Mouse (Mus musculus): ENCODE data around the gene BC107364.

DNA sequence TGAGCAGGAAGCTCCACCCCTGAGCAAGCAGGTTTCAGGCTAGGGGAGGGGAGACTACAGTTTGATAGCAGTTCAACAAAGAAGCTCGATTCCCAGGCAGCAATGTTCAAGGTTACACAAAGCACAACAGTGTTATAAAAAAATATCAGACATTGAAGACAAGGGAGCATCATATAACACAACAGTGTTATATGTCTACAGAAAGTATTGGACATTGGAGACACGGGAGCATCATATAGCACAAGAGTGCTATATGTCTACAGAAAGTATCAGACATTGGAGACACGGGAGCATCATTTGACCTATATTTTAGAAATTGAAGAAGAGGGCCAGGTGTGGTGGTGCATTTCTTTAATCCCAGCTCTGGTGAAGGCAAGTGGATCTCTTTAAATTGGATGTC is 25.0 kb upstream of the BC107364 start:
- TF ChIP-seq POLR2A (IDR thresholded peaks at IDR 0.05; ENCODE audit: low read depth, low read length) (no peak), CTCF (IDR thresholded peaks at IDR 0.05; ENCODE audit: extremely low read depth, insufficient read depth, insufficient read length, insufficient replicate concordance) (no peak)

Measured in spleen, adult 2 months (tissue).